9 mouse cellular contexts compared by ENCODE assay signal in genomic region chr7:73208817-73209602, GRCm38 (mm10).
DNase-seq lines count a peak whose midpoint lies in the region; ATAC-seq and TF ChIP-seq lines count a peak whose summit lies in the region.
"Had no signal": no experiment of that assay in that cellular context is flagged by ENCODE, and none has a peak within 500 bp of the region (broad histone marks: within the 10 kb centered on the region; RNA-seq: fewer than 3 reads in every experiment).

No protein-coding gene starts in this region.

- no peak overlapping the region for H3K9ac ChIP-seq in lung, postnatal 0 days (replicated peaks; ENCODE audit: low read depth)
- no peak overlapping the region for H3K9ac ChIP-seq in hindbrain, embryonic 15.5 days
- no peak overlapping the region for H3K9ac ChIP-seq in stomach, embryonic 15.5 days

- ATAC-seq in lung, postnatal 0 days = peak; percentile 70
- ATAC-seq in hindbrain, embryonic 15.5 days (ENCODE audit: low FRiP score, low read depth) = peak; percentile 94
- peak; percentile 84; the same call in 1 of the 2 replicates for ATAC-seq in stomach, embryonic 15.5 days (ENCODE audit: insufficient read depth, low FRiP score, low read depth)

- TF ChIP-seq CTCF in lung, postnatal 0 days (IDR thresholded peaks at IDR 0.05) = no peak

- H3K36me3 ChIP-seq in lung, postnatal 0 days (ENCODE audit: insufficient read depth, low read length) = no peaks in the 10 kb centered on the region
- no peaks in the 10 kb centered on the region for H3K36me3 ChIP-seq in hindbrain, embryonic 15.5 days
- no peaks in the 10 kb centered on the region for H3K36me3 ChIP-seq in stomach, embryonic 15.5 days

- no peaks in the 10 kb centered on the region for H3K4me1 ChIP-seq in lung, postnatal 0 days (ENCODE audit: insufficient read depth, low read depth, low read length)
- peaks cover 42% of the 10 kb centered on the region for H3K4me1 ChIP-seq in hindbrain, embryonic 15.5 days (replicated peaks)
- peaks cover 15% of the 10 kb centered on the region for H3K4me1 ChIP-seq in stomach, embryonic 15.5 days

- peak overlapping the region; percentile 15; the same call in 1 of the 2 replicates for H3K4me2 ChIP-seq in lung, postnatal 0 days (replicated peaks; ENCODE audit: low read depth, low read length)
- peak overlapping the region; percentile 5; the same call in 1 of the 2 replicates for H3K4me2 ChIP-seq in hindbrain, embryonic 15.5 days
- H3K4me2 ChIP-seq in stomach, embryonic 15.5 days = peak overlapping the region; percentile 16; the same call in 1 of the 2 replicates

- no peak for TF ChIP-seq EP300 in lung, postnatal 0 days (IDR thresholded peaks at IDR 0.05)

- H3K4me3 ChIP-seq in lung, postnatal 0 days (ENCODE audit: low read depth, low read length) = no peak overlapping the region
- no peak overlapping the region for H3K4me3 ChIP-seq in hindbrain, embryonic 15.5 days
- H3K4me3 ChIP-seq in stomach, embryonic 15.5 days (replicated peaks) = no peak overlapping the region

- H3K9me3 ChIP-seq in lung, postnatal 0 days (ENCODE audit: low read length) = no peaks in the 10 kb centered on the region
- no peaks in the 10 kb centered on the region for H3K9me3 ChIP-seq in hindbrain, embryonic 15.5 days
- H3K9me3 ChIP-seq in stomach, embryonic 15.5 days = no peaks in the 10 kb centered on the region

- no peak overlapping the region for H3K27ac ChIP-seq in lung, postnatal 0 days (ENCODE audit: low read length)
- H3K27ac ChIP-seq in hindbrain, embryonic 15.5 days (replicated peaks) = peak overlapping the region; percentile 68
- peak overlapping the region; percentile 90 for H3K27ac ChIP-seq in stomach, embryonic 15.5 days
- H3K27ac ChIP-seq: macrophage had no signal

- peak; percentile 13 to 22 for DNase-seq in cerebellum, adult 18-20 months
- no peak for DNase-seq in cerebellum, adult 8-10 months
- peak; percentile 45 for DNase-seq in lung, postnatal 0 days (ENCODE audit: low spot score)
- DNase-seq in lung, postnatal 10 days = no peak
- DNase-seq in gastrocnemius, postnatal 25 days = no peak
- no peak for DNase-seq in natural killer cell, adult 2 months (ENCODE audit: low spot score in 2 of 2)

- 17% methylated on average over 18 of the region's 18 CpGs for WGBS in lung, postnatal 0 days
- WGBS in hindbrain, embryonic 15.5 days = 12% methylated on average over 18 of the region's 18 CpGs
- 24% methylated on average over 18 of the region's 18 CpGs for WGBS in stomach, embryonic 15.5 days

- no peaks in the 10 kb centered on the region for H3K27me3 ChIP-seq in lung, postnatal 0 days (replicated peaks; ENCODE audit: insufficient read depth, low read length)
- H3K27me3 ChIP-seq in hindbrain, embryonic 15.5 days = no peaks in the 10 kb centered on the region
- H3K27me3 ChIP-seq in stomach, embryonic 15.5 days (replicated peaks) = no peaks in the 10 kb centered on the region

Comparison
In these comparisons a context has a peak if more than half of its experiments do, and no peak if none do; other contexts are left out.
1. DNase-seq: peak in cerebellum, adult 18-20 months (2 of 2) and lung, postnatal 0 days (single experiment); none in cerebellum, adult 8-10 months (single experiment), lung, postnatal 10 days (single experiment), gastrocnemius, postnatal 25 days (single experiment) and natural killer cell, adult 2 months (0 of 2).
2. Peak in every context shown above with its lines, with median percentiles within 50 percentile points of each other: ATAC-seq and H3K4me2 ChIP-seq.